Mouse (Mus musculus): ENCODE results near the gene Sptlc2.

DNA sequence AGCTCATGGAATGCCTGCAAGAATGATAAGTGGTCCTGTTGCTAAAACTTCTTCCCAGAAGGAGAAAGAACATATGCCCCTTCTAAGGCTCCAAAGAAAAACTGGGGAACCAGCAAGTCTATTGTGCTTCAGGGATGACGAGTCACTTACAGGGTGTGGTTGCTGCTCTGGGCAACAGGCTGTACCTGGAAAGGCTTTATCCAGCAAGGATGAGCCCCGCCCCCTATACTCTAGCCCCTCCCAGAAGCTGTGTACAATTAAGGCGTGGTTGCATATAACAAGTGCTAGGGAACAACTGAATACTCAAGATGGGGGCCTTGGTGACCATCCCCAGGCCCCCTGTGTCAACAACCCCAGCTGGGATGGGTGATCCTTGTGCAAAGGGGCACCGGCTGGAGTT, 21.0 kb upstream of the Sptlc2 start:
- no peak for TF ChIP-seq CTCF (conservative IDR thresholded peaks at IDR 0.05; ENCODE audit: low read length)
- TF ChIP-seq NANOG (IDR thresholded peaks at IDR 0.05; ENCODE audit: borderline replicate concordance, low read length): no peak
- no peak for TF ChIP-seq POU5F1 (IDR thresholded peaks at IDR 0.05; ENCODE audit: borderline replicate concordance, low read length)

All from E14TG2a.4 (cell line).